Mouse (Mus musculus) ovary, postnatal 14 days (tissue): ENCODE measurements around the gene Shc1.
A peak's percentile ranks its signal among the peaks of the same experiment; 100 is the strongest.

ENCODE experiments used
- DNase-seq: peaks from one replicate; pipeline ENCODE4 v3.0.0; 2022; ENCODE audit warnings: low spot score

Shc1 gene

DNA sequence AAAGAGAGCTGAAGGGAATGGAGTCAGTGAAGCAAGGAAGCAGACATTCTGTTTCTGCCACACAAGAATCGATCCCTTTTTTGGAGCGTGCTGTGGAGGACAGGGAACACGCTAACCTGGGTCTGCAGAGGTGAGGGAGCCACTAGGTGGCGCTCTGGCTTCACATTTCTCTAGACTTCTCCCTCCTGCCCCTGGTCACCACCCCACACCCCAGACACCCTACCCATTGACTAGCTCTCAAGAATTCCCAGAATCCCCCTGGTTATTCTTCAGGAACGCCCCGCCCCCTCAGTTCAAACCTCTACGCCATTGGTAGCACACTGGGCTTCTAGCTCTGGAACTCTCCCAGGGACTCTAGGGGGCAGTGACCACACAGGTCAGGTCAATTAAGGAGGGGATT, 31.3 kb downstream of the Shc1 start:
- peak; percentile 55 for DNase-seq

DNA sequence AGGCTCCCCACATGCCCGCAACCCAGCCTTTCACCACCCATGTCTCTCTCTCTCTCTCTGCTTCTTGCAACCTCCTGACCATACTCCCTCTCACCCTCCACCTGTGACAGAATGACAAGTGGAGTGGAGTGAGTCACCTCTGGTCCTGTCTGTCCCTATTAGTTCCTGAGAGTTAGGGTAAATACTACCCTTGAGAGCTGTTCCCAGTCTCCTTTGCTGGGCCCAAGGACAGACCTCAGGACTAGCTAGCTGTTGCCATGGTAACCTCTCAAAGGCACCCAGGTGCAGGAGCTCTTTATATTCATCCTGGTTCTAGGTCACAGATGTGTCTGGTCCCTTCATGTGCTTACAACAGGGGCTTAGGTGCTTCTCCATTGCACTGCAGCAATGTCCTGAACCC, 33.7 kb downstream of the Shc1 start:
- DNase-seq, result no peak

DNA sequence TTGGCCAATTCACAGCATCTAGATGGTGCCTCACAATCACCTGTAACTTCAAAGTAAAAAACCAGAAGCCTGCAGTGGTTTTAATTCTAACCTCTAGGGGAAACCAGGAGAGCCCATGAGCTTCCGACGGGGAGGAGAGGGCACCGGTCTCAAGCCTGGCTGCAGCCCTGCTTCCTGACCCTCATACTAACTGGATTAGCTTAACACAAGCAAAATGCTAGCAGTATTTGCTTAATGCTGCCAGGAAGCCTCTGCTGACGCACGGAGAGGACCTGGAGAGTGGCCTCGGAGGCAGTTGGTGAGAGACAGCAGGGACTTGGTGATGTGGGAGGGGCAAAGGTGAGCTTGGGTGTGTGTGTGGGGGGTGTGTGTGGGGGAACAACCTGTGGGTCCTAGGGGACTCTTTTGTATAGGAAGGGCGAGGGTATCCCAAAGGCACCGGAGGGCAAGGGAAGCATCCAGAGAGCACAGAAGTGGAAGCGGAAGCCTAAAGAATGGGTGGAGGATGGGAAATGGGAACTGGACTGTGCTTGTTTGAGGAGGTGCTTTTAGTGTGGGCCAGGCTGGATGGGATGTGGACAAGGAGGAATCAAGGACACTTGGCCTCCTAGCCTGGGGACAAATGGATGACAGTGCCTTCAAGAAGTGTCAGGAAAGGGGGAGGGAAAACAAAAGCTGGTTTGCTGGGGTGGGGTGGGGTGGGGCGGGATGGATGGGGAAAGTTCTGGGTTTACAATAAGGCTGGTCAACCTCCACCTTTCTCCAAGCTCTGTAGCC, 36.3 kb downstream of the Shc1 start, which contains the start of gene Pmvk:
Gene Pmvk (plus strand): TSS at position 141 of the 777 bp plus-strand sequence.
- DNase-seq, result no peak

DNA sequence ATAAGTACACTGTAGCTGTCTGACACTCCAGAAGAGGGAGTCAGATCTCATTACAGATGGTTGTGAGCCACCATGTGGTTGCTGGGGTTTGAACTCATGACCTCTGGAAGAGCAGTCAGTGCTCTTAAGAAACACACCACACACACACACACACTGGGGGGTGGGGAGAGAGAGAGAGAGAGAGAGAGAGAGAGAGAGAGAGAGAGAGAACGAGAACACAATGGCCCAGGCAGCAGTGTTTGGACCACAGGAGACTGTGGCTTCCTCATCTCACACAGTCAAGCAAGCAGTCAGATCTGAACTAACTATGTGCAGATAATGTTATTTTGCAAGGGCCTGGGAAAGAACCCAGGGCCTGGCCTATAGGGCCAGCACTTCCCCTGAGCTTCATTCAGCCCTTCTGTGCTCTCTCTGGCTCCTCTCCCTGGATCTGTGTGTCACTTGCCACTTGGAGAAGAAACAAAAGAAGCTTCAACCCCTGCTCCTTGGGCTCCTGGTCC, 37.6 kb downstream of the Shc1 start:
- DNase-seq, result no peak

DNA sequence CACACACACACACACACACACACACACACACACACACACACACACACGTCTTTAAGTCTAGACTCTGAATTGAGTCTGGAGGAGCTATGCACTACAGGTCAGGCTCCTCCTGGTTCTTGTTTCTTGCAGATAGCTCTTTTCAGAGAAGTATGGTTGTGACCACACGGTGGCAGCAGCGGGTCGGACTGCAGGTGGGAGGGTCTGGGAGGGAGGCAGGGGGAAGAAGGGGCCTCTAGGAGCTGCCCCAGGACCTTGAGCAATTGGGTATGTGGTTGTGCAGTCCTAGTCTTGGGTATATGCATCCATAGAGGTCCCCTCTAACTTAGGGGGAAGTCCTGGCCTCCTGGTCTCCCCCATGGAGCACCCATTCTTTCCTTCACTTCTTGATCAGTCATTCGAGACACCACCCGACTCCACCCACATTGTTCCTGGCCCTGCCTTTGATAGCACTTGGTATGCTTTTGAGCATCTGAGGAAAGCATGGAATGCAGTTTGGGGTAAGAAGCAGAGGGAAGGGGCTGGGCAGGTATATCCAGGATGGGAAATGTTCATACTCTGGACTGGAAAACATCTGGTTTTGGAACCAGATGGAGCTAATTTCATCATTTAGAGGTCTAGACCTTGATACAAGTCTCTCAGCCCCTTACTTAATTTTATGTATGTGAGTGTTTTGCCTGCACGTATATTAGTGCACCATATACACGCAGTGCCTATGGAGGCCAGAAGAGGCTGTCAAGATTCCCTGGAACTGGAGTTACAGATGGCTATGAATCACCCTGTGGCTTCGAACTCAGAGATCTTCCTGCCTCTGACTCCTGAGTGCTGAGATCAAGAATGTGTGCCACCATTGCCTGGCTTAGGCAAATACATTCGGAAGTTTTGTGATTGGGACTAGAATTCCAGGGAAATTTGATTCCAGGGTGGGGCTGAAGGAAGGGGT, 38.8 kb downstream of the Shc1 start:
- peak; percentile 63 for DNase-seq

DNA sequence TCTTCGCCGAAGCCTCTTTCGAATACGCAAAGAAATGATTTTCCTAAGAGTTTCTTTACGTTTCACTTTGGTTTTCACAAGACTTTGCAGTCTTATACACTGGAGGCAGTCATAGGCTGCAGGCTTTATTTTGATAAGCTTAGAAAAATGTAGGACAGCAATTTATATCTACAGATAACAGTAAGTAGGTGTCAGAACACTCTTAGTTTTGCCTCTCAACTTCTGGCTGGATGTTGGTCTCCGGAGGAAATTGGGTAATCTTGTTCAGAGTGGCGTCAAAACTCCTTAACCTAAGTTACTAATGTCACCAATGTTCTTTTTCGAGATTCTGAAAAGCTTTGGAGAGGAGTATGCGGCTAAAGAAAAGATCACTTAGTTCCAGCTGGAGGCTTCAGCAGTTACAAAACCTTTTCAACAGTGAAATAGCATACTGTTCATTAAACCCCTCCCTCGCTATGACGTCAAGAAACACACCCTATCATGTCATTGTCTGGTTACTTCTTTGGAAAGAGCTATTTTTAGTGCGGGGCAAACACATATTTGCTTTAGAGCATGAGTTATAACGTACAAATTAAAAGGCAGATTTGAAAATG, 40.2 kb downstream of the Shc1 start:
- DNase-seq, result no peak

DNA sequence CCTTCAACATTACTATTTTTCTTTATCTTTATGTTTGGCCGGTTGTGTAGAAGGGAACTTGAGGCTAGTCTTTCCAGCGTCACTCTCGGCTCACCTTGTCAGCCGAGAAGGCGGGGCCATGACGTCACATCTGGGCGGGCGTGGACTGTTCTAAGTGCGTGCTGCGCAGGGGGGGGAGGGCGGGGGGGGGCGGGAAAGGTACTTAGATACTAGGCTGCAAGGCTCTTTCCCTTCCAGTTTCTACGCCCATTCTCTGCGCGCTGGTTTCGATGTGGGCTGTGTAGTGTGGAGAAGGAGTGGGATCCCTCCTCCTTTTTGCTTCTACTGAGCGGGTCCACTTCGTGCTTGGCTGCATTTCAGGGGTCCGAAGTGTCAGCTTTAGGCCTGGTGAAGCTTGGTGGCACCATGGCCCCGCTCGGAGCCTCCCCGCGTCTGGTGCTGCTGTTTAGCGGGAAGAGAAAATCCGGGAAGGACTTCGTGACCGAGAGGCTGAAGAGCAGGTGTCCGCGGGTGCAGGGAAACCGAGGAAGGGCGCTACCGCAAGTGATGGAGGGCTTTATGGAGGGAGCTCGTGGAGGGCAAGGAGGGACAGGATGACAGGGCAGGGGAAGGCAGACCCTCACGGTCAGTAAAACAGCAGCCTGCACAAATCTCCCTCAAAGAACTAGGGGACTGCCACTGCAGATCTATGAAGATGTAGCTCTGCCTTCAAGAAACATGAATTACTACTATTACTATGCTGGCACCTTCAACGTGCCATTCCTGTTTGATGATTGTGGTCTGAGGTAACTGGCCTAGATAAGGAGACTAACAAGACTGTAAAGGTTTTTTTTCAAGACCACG, 40.9 kb downstream of the Shc1 start:
- peak; percentile 83 for DNase-seq

DNA sequence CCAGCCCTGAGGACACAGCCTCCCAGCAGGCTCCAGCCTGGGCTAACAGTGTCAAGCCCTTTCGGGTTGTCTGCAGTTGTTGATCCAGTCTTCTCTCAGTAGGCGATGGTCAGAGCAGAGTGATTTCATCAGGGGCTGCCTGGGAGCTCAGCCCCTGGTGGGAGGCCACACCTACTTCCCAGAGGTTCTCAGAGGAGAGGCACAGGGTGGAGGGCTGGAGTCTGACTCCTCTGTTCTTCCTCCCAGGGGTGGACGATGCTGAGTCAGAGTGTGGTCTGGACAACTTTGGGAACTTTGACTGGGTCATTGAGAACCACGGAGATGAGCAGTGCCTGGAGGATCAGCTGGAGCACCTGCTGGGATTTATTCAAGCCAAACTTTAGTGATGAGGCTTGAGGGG, 50.0 kb downstream of the Shc1 start:
- no peak for DNase-seq

DNA sequence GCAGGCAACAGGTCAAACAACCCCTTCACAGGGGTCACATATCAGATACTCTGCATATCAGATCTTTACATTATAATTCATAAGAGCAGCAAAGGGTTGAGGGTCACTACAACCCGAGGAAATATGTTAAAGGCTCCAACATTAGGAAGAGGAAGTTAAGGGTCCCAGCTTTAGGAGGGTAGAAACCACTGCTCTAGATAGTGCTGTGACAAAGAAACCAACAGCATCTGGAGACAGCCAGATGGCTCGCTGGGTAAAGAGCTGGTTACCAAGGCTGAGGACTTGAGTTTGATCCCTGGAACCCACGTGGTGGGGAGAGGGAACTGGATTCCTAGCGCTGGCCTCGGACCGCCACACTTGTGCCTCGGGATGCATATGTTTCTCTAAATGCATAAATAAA, 54.0 kb downstream of the Shc1 start:
- DNase-seq, result no peak

DNA sequence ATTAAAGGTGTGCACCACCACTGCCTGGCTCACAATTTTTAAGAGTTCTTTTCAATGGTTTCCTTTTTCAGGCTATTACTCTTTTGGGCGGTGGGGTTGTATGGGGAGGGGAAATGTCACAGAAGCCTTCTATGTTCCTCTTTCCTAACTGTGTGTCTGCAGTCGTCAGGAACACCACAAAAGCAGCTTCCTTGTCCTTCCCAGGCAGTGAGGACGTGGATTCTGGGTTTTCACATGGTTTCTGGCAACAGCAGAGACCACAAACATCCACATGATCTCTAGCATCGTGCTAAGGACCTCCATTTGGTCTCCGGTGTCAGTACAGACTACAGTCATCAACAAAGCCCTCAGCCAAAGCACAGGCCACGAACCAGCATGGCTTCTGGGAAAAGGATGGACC, 55.6 kb downstream of the Shc1 start:
- no peak for DNase-seq

DNA sequence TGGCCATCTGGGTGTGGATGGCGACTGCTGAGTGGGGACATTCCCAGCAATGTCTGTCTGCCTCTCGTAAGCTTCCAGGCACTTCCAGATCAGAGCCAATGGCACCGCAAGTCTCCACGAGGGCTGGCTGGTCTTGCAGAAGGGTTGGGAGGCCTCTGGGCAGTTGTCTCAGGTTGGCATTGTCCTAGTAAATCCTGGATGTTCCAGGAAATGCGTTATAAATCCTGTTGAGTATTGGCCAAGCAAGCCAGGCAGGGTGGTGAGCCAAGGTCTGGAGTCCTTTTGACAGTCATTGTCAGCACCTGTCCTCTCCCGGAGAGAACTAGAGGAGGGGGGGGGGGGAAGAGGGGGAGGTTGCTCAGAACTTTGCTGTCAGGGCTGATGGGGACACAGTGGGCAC, 60.8 kb downstream of the Shc1 start:
- no peak for DNase-seq
